Mouse (Mus musculus) stomach, postnatal 0 days (tissue): Measurements from ENCODE around the gene Sema3b. TPM values are rescaled to one million over a fixed set of nuclear protein-coding genes. Genes with fewer than 3 reads are reported as not detected.

Experiments used
- ATAC-seq: fragments of 200-750 bp; cut with Nextera tagmentation; 2 replicates; pipeline ENCODE4 v1.8.0; 2017; ENCODE audit not compliant: low FRiP score, low TSS enrichment
- DNase-seq: peaks from one replicate; pipeline ENCODE4 v3.0.0-alpha.2; 2016; ENCODE audit warnings: low spot score
- H3K27ac ChIP-seq: fragments of 300-500 bp; sonication (generic); replicated peaks from 2 replicates; pipeline ENCODE4 v1.5.1; 2014; ENCODE audit warnings: mild to moderate bottlenecking, control low read depth
- H3K27me3 ChIP-seq: fragments of 300-500 bp; sonication (generic); 2 replicates; pipeline ENCODE4 v1.6.1; 2014; ENCODE audit warnings: low read length; ENCODE audit not compliant: control insufficient read depth, insufficient read depth
- H3K36me3 ChIP-seq: fragments of 300-500 bp; sonication (generic); 2 replicates; pipeline ENCODE4 v1.6.1; 2014; ENCODE audit warnings: low read length, mixed read lengths; ENCODE audit not compliant: control insufficient read depth, insufficient read depth
- H3K4me1 ChIP-seq: fragments of 300-500 bp; sonication (generic); replicated peaks from 2 replicates; pipeline ENCODE4 v1.6.1; 2014; ENCODE audit warnings: antibody characterized with exemption; ENCODE audit not compliant: control insufficient read depth, insufficient read depth
- H3K4me2 ChIP-seq: fragments of 300-500 bp; sonication (generic); replicated peaks from 2 replicates; pipeline ENCODE4 v1.6.1; 2014; ENCODE audit warnings: low read depth, mild to moderate bottlenecking, control low read depth, moderate library complexity
- H3K4me3 ChIP-seq: fragments of 300-500 bp; sonication (generic); 2 replicates; pipeline ENCODE4 v1.5.1; 2014; ENCODE audit warnings: low read depth, low read length, control low read depth
- H3K9ac ChIP-seq: fragments of 300-500 bp; sonication (generic); 2 replicates; pipeline ENCODE4 v1.6.1; 2014; ENCODE audit warnings: mild to moderate bottlenecking, low read length, control low read depth, mixed read lengths
- H3K9me3 ChIP-seq: fragments of 300-500 bp; sonication (generic); 2 replicates; pipeline ENCODE4 v1.6.1; 2016; ENCODE audit warnings: low read length; ENCODE audit not compliant: control insufficient read depth
- CTCF ChIP-seq: IDR thresholded peaks from 2 replicates; pipeline ENCODE4 v1.5.1; 2016; ENCODE audit warnings: antibody characterized with exemption, low read depth, mild to moderate bottlenecking, moderate library complexity
- EP300 ChIP-seq: optimal IDR thresholded peaks from 2 replicates; pipeline ENCODE3; 2016; ENCODE audit warnings: antibody characterized with exemption
- WGBS: fragments of 180-500 bp; shearing (Covaris S2); extraction: QIAGEN DNeasy Blood & Tissue Kit; methylation state at CpG from one replicate; pipeline ENCODE4 v1.1.7; 2014; 5-methylcytosine and 5-hydroxymethylcytosine counted together
- polyA plus RNA-seq: library from polyadenylated mRNA; unstranded; fragments of >200 nt; fragmentation: Nextera tagmentation; extraction: Ambion mirVana; gene quantifications from 2 replicates; pipeline ENCODE4 v1.2.1, GENCODE M21; 2015

Sema3b gene
- polyA plus RNA-seq, 1 experiment from 2014 or later: 16.3 TPM

DNA sequence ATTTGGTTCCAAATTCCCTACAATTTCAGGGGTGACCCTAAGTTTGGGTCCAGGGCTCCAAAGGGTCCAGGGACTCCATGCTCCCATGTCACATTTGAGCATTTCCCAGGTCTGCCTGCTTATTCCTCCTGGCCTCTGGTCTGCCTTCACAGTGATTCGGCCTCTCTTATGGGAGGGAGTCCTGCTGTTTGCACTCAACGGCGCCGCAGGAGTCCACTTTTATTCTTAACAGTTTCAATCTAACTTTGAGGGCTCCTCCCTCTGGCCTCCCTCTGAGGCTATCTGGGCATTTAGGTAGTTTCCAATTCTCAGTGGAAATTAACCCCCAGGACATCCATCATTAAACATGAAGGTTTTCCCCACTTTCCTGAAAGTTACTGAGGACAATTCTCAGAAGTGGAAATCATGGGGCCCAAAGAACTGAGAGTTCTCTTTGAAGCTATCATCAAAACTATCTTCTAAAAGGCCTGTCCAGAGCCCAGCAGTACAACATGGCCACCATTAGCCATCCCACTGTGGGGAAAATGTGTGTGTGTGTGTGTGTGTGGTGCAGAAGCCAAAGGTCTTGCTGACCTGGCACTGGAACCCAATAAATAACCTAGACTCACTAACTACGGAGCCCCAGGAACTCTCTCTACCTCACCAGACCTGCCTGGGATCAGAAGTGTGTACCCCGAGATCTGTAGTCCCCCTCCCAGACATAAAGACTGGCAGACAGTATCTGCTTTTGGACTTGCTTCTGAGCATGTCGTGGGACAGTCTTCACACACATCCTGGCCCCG is 14.6 kb downstream of the Sema3b start:
- no peak for TF ChIP-seq CTCF
- no peak for TF ChIP-seq EP300
- Histone ChIP-seq H3K4me1 (no peaks in the 10 kb centered on the region), H3K36me3 (peaks cover 30% of the 10 kb centered on the region), H3K27ac (no peak overlapping the region), H3K4me2 (no peak overlapping the region), H3K27me3 (no peaks in the 10 kb centered on the region), H3K9me3 (no peaks in the 10 kb centered on the region), H3K9ac (no peak overlapping the region), H3K4me3 (no peak overlapping the region)
- DNase-seq (no peak), ATAC-seq (no peak)
- 69% methylated on average over 8 of the region's 8 CpGs for WGBS

GRCm38 (mm10) chr9:107593101-107593976 is 15.7 kb downstream of the Sema3b start:
- peaks cover 2% of the 10 kb centered on the region for H3K4me1 ChIP-seq
- H3K27me3 ChIP-seq: no peaks in the 10 kb centered on the region
- TF ChIP-seq CTCF (no peak), EP300 (no peak)
- no peak overlapping the region for H3K4me2 ChIP-seq
- H3K9me3 ChIP-seq: no peaks in the 10 kb centered on the region
- no peak overlapping the region for H3K4me3 ChIP-seq
- H3K36me3 ChIP-seq: peaks cover 30% of the 10 kb centered on the region
- no peak overlapping the region for H3K9ac ChIP-seq
- 78% methylated on average over 11 of the region's 11 CpGs for WGBS
- DNase-seq (no peak), ATAC-seq (no peak)
- H3K27ac ChIP-seq: no peak overlapping the region

DNA sequence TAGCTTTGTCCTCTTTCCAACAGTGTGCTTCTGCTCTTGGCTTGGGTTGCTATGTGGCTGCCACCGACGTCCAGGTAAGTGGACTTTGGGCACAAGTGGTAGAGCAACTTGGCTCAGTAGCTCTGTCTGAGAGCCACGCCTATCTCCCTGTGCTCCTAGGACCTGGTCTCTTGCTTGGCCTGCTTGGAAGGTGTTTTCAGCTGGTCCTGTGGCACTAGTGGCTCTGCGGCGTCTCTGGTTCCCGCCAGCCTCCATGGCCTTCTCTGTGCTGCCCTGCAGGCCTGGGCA is 18.3 kb downstream of the Sema3b start:
- no peak for TF ChIP-seq CTCF
- TF ChIP-seq EP300: no peak
- Histone ChIP-seq H3K4me2 (peak overlapping the region; percentile 29; the same call in 1 of the 2 replicates), H3K4me1 (peaks cover 4% of the 10 kb centered on the region), H3K4me3 (no peak overlapping the region), H3K36me3 (peaks cover 30% of the 10 kb centered on the region), H3K9me3 (no peaks in the 10 kb centered on the region), H3K27me3 (no peaks in the 10 kb centered on the region), H3K27ac (peak overlapping the region; percentile 89), H3K9ac (no peak overlapping the region)
- 78% methylated on average over 6 of the region's 6 CpGs for WGBS
- ATAC-seq (peak; percentile 27; the same call in 1 of the 2 replicates), DNase-seq (peak; percentile 68)

- TF ChIP-seq EP300: no peak
- peak; percentile 29; the same call in 1 of the 2 replicates for TF ChIP-seq CTCF
- H3K4me3 ChIP-seq: 0 out of 2 replicates have a peak overlapping the region, but pooled peaks have one; percentile 6
- ATAC-seq: peak; percentile 68
- H3K27me3 ChIP-seq: no peaks in the 10 kb centered on the region
- no peaks in the 10 kb centered on the region for H3K9me3 ChIP-seq
- peak overlapping the region; percentile 13; the same call in 1 of the 2 replicates for H3K9ac ChIP-seq
- DNase-seq: peak; percentile 94
- H3K4me2 ChIP-seq: peak overlapping the region; percentile 29; the same call in 1 of the 2 replicates
- H3K27ac ChIP-seq: peak overlapping the region; percentile 89
- H3K36me3 ChIP-seq: peaks cover 30% of the 10 kb centered on the region
- 65% methylated on average over 25 of the region's 25 CpGs for WGBS
- peaks cover 4% of the 10 kb centered on the region for H3K4me1 ChIP-seq
Observed at GRCm38 (mm10) chr9:107590058-107590772, 18.8 kb downstream of the Sema3b start.

- Histone ChIP-seq H3K4me2 (peak overlapping the region; percentile 74), H3K4me1 (peaks cover 4% of the 10 kb centered on the region), H3K4me3 (peak overlapping the region; percentile 56), H3K36me3 (peaks cover 25% of the 10 kb centered on the region; the same call in 1 of the 2 replicates), H3K9me3 (no peaks in the 10 kb centered on the region), H3K27me3 (no peaks in the 10 kb centered on the region), H3K27ac (peak overlapping the region; percentile 50; the same call in 1 of the 2 replicates), H3K9ac (peak overlapping the region; percentile 63)
- DNase-seq (peak; percentile 69), ATAC-seq (peak; percentile 1; the same call in 1 of the 2 replicates)
- WGBS: 2% methylated on average over 33 of the region's 33 CpGs
- TF ChIP-seq EP300: peak; percentile 65
- TF ChIP-seq CTCF: no peak
Observed at GRCm38 (mm10) chr9:107587833-107588639, 21.0 kb downstream of the Sema3b start.
